Mouse (Mus musculus) intestine, embryonic 16.5 days (tissue): ENCODE measurements around the gene Zfp2. TPM values are rescaled to one million over a fixed set of nuclear protein-coding genes. Genes with fewer than 3 reads are reported as not detected.

Experiments
- ATAC-seq: fragments of 200-750 bp; cut with Nextera tagmentation; 2 replicates; pipeline ENCODE4 v1.8.0; 2017; ENCODE audit warnings: moderate TSS enrichment, moderate library complexity
- H3K27ac ChIP-seq: fragments of 300-500 bp; sonication (generic); 2 replicates; pipeline ENCODE4 v1.5.1; 2014; ENCODE audit warnings: mild to moderate bottlenecking, low read length
- H3K27me3 ChIP-seq: fragments of 300-500 bp; sonication (generic); replicated peaks from 2 replicates; pipeline ENCODE4 v1.6.1; 2014; ENCODE audit warnings: low read length, control low read depth, mixed read lengths; ENCODE audit not compliant: control insufficient read depth, insufficient read depth
- H3K36me3 ChIP-seq: fragments of 300-500 bp; sonication (generic); 2 replicates; pipeline ENCODE4 v1.6.1; 2014; ENCODE audit warnings: low read length, control low read depth; ENCODE audit not compliant: control insufficient read depth, insufficient read depth
- H3K4me1 ChIP-seq: fragments of 300-500 bp; sonication (generic); 2 replicates; pipeline ENCODE4 v1.6.1; 2014; ENCODE audit warnings: low read length, control low read depth, mixed read lengths; ENCODE audit not compliant: control insufficient read depth, insufficient read depth
- H3K4me2 ChIP-seq: fragments of 300-500 bp; sonication (generic); 2 replicates; pipeline ENCODE4 v1.6.1; 2014; ENCODE audit warnings: low read depth, low read length, control low read depth
- H3K4me3 ChIP-seq: fragments of 300-500 bp; sonication (generic); 2 replicates; pipeline ENCODE4 v1.5.1; 2014; ENCODE audit warnings: mild to moderate bottlenecking, low read length
- H3K9ac ChIP-seq: fragments of 300-500 bp; sonication (generic); 2 replicates; pipeline ENCODE4 v1.6.1; 2014; ENCODE audit warnings: low read depth, low read length
- H3K9me3 ChIP-seq: fragments of 300-500 bp; sonication (generic); 2 replicates; pipeline ENCODE4 v1.6.1; 2016; ENCODE audit warnings: low read length, control low read depth; ENCODE audit not compliant: control insufficient read depth
- WGBS: fragments of 180-500 bp; shearing (Covaris S2); extraction: QIAGEN DNeasy Blood & Tissue Kit; methylation state at CpG from one replicate; pipeline ENCODE4 v1.1.7; 2014; 5-methylcytosine and 5-hydroxymethylcytosine counted together
- polyA plus RNA-seq: library from polyadenylated mRNA; unstranded; fragments of >200 nt; fragmentation: Nextera tagmentation; extraction: Ambion mirVana; gene quantifications from 2 replicates; pipeline ENCODE4 v1.2.1, GENCODE M21; 2015

Gene Zfp2
- polyA plus RNA-seq, 1 experiment from 2014 or later = 8.1 TPM

DNA sequence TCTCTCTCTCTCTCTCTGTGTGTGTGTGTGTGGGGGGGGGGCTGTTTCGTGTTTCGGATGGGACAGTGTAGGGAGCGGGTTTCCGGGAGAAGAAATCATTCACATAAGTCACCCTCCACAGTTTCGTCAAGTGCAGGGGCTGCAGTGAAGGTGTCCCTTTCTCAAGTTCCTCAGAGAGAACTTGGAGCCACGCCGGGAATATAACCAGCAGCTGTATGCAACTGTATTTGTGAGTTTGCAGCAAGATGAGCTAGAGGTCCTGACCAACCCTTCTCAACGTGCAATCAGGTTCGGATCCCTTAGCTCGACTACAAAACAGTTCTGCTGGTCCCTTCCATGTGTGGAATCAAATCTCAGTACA is 29.1 kb downstream of the Zfp2 start:
- Histone ChIP-seq H3K4me3 (peak overlapping the region; percentile 50), H3K36me3 (peaks cover 2% of the 10 kb centered on the region; the same call in 1 of the 2 replicates), H3K4me1 (peaks cover 10% of the 10 kb centered on the region), H3K4me2 (peak overlapping the region; percentile 72), H3K9me3 (no peaks in the 10 kb centered on the region), H3K9ac (peak overlapping the region; percentile 67), H3K27me3 (no peaks in the 10 kb centered on the region), H3K27ac (peak overlapping the region; percentile 58)
- WGBS = 10% methylated on average over 10 of the region's 10 CpGs
- peak; percentile 58 for ATAC-seq

DNA sequence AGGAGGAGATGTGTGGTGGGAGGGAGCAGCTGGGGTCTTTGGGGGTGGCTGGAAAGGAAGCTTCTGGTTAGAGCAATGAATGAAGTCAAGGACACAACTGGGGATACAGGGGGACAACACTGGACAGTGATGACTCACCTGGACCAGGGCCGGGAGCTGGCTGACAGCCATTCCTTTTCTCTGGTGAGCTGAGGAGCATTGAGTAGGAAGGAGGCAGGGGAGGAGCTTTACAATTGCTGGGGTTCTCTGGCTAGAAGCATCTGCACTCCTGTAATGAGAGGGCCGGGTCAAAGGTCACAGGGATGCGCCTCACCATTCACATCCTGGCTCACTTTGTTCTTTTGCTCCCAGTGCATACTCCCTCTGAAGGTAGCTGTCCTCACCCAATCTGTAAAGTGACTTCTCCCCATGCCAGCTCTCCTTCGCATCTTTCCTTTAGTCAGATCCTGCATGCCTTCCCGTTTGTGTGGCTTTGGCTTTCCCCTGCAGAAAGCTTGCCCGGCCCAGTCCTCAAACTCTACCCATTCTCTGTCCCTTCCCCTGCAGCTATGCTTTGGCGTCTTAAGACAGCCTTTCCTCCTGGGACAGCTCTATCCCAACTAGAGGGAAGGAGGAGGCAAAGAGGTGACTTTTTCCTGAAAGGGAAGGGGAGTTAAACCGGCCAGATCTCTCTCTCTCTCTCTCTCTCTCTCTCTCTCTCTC is 29.6 kb downstream of the Zfp2 start:
- H3K27ac ChIP-seq = no peak overlapping the region
- H3K9me3 ChIP-seq = no peaks in the 10 kb centered on the region
- 42% methylated on average over 8 of the region's 8 CpGs for WGBS
- peak overlapping the region; percentile 67 for H3K9ac ChIP-seq
- peaks cover 2% of the 10 kb centered on the region; the same call in 1 of the 2 replicates for H3K36me3 ChIP-seq
- peak overlapping the region; percentile 72 for H3K4me2 ChIP-seq
- ATAC-seq = no peak
- no peaks in the 10 kb centered on the region for H3K27me3 ChIP-seq
- H3K4me1 ChIP-seq = peaks cover 10% of the 10 kb centered on the region
- H3K4me3 ChIP-seq = peak overlapping the region; percentile 50

DNA sequence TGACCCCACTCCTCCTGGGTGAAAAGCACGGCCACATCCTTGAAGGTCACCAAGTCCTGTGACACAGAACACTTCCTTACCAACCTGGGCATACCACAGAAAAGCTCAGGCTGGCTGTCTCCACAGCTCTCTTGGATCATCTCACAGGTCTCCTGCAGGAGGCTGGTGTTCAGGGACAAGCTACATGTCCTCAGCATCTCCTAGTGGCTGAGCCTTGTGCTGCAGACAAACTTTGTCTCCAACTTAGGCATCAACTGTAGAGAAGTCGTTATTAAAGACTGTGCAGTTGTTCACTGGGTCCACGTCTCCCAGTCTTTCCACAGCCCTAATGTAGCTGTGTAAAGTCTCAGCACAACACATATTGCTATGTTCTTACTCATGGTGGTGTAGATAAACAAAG is 32.2 kb downstream of the Zfp2 start:
- no peaks in the 10 kb centered on the region for H3K27me3 ChIP-seq
- peaks cover 10% of the 10 kb centered on the region for H3K4me1 ChIP-seq
- H3K4me2 ChIP-seq = no peak overlapping the region
- H3K9ac ChIP-seq = no peak overlapping the region
- no peak overlapping the region for H3K4me3 ChIP-seq
- no peak overlapping the region for H3K27ac ChIP-seq
- H3K9me3 ChIP-seq = no peaks in the 10 kb centered on the region
- H3K36me3 ChIP-seq = peaks cover 4% of the 10 kb centered on the region; the same call in 1 of the 2 replicates
- no peak for ATAC-seq
- 79% methylated on average over 3 of the region's 3 CpGs for WGBS

DNA sequence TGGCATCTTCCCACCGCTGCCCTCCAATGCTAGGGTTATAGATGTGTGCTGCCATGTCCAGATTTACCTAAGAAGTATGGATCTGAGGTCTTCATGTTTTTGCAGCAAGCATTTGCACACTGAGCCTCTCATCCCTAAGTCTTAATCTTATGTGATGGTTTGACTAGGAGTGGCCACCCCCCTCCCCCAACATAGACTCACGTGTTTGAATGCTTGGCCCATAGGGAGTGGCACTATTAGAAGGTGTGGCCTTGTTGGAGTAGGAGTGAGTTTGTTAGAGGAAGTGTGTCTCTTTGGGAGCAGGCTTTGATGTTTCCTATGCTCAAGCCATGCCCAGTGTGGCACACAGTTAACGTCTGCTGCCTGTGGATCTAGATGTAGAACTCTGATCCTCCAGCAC is 37.3 kb downstream of the Zfp2 start:
- H3K9ac ChIP-seq = no peak overlapping the region
- no peaks in the 10 kb centered on the region for H3K4me1 ChIP-seq
- peaks cover 16% of the 10 kb centered on the region for H3K36me3 ChIP-seq
- 85% methylated on average over 3 of the region's 3 CpGs for WGBS
- no peak overlapping the region for H3K4me2 ChIP-seq
- H3K27ac ChIP-seq = no peak overlapping the region
- peaks cover 3% of the 10 kb centered on the region for H3K9me3 ChIP-seq
- ATAC-seq = no peak
- H3K4me3 ChIP-seq = no peak overlapping the region
- H3K27me3 ChIP-seq = no peaks in the 10 kb centered on the region

DNA sequence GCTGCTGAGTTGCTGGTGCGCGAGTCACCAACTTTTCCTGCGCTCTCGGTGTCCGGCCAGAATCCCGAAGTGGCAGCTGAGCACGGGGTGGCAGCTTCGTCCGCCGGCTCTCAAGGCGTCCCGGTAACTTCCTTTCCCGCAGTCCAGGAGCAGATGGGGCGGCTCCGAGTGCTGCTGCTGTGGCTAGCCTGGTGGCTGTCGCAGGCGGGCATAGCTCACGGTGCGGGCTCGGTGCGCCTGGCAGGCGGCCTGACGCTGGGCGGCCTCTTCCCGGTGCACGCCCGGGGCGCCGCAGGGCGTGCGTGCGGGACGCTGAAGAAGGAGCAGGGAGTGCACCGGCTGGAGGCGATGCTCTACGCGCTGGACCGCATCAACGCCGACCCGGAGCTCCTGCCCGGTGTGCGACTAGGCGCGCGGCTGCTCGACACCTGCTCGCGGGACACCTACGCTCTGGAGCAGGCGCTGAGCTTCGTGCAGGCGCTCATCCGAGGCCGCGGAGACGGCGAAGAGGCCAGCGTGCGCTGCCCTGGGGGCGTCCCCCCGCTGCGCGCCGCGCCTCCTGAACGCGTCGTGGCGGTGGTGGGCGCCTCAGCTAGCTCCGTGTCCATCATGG is 64.9 kb downstream of the Zfp2 start:
- H3K9ac ChIP-seq = peak overlapping the region; percentile 11; the same call in 1 of the 2 replicates
- peak; percentile 46; the same call in 1 of the 2 replicates for ATAC-seq

DNA sequence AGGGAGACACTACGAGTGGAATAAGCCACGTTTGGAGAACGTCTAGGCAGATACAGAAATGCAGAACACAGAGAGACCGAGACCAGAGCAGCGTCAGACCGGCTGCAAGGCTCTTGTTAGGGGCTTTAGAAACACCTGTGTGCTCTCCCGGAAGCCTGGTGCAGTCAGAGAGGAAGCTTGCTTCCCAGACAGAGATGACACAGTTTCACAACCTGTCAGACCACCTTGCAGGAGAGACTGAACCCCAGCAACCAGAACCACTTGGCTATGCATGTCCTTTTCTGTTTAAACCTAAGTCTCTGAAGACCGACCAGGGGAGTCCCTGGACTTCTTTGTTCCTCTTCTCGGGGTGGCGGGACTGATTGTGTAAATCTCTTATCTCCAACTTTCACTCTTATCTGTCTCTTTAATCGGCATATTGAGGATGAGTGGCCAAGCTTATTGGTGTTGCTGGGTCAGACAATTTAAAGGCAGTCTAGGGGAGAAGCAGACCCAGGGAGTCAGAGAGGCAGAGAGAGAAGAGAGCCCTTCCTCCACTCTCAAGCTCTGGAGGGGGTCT is 65.7 kb downstream of the Zfp2 start, which contains the start of gene Grm6:
Gene Grm6, plus strand, starts transcription at position 509 of the 559 bp plus-strand sequence.
- H3K27me3 ChIP-seq = peaks cover 55% of the 10 kb centered on the region
- peak within 1 kb of the TSS; percentile 11; the same call in 1 of the 2 replicates for H3K9ac ChIP-seq
- H3K4me3 ChIP-seq = peak within 1 kb of the TSS; percentile 48
- WGBS = 2% methylated on average over 11 of the region's 11 CpGs
- H3K4me2 ChIP-seq = peak within 1 kb of the TSS; percentile 85
- H3K9me3 ChIP-seq = no peaks in the 10 kb centered on the region; the same call in 1 of the 2 replicates
- peaks cover 10% of the 10 kb centered on the region for H3K4me1 ChIP-seq
- H3K36me3 ChIP-seq = no peaks in the 10 kb centered on the region
- H3K27ac ChIP-seq = no peak within 1 kb of the TSS
- no peak for ATAC-seq

More for the DNA sequence above, 64.9 kb downstream of the Zfp2 start:
- H3K27me3 ChIP-seq = peaks cover 55% of the 10 kb centered on the region
- no peaks in the 10 kb centered on the region; the same call in 1 of the 2 replicates for H3K9me3 ChIP-seq
- H3K4me2 ChIP-seq = peak overlapping the region; percentile 85
- H3K27ac ChIP-seq = no peak overlapping the region
- H3K36me3 ChIP-seq = no peaks in the 10 kb centered on the region
- peak overlapping the region; percentile 48 for H3K4me3 ChIP-seq
- peaks cover 10% of the 10 kb centered on the region for H3K4me1 ChIP-seq
- WGBS = under 1% methylated on average over 70 of the region's 72 CpGs

DNA sequence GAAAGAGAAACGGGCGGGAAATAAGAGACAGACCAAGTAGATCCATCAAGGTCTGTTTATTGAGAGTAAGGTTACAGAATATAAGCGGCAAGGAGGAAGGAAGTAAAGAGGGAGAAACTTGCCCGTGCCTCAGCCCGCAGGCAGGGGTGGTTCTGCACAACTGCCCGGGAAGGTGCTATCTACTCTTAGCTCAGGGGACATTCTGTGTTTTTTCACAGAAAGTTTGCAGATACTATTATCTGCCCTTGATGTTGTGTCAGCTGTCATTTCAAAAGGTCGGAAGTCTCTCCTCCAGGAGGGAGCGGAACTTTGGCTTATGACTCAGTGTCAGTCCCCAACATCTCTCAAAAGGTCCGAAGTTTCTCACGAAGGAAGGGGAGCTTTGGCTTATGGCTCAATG is 66.7 kb downstream of the Zfp2 start:
- 2% methylated on average over 10 of the region's 10 CpGs for WGBS
- no peak for ATAC-seq
- no peak overlapping the region for H3K27ac ChIP-seq
- H3K4me1 ChIP-seq = peaks cover 10% of the 10 kb centered on the region
- no peaks in the 10 kb centered on the region for H3K36me3 ChIP-seq
- H3K4me3 ChIP-seq = no peak overlapping the region
- peaks cover 55% of the 10 kb centered on the region for H3K27me3 ChIP-seq
- no peaks in the 10 kb centered on the region; the same call in 1 of the 2 replicates for H3K9me3 ChIP-seq
- H3K9ac ChIP-seq = no peak overlapping the region
- no peak overlapping the region for H3K4me2 ChIP-seq

Other genes starting within 250 kb of the Zfp2 start
- 11.1 and 11.6 TPM in 2 replicates for gene Zfp354c, start 88.4 kb downstream of the Zfp2 start, polyA plus RNA-seq
- gene Zfp879, start 74.6 kb downstream of the Zfp2 start, polyA plus RNA-seq = 0.43 and 0.45 TPM in 2 replicates
- gene Grm6, start 65.5 kb downstream of the Zfp2 start, polyA plus RNA-seq = not detected in 2 replicates
- 3.0 and 4.9 TPM in 2 replicates for gene Zfp454, start 28.5 kb downstream of the Zfp2 start, polyA plus RNA-seq
- 0.68 and 1.0 TPM in 2 replicates for gene Zfp354b, start 15.5 kb upstream of the Zfp2 start, polyA plus RNA-seq
- gene 4933414I15Rik, start 27.6 kb upstream of the Zfp2 start, polyA plus RNA-seq = not detected in 2 replicates
- gene Prop1, start 37.6 kb upstream of the Zfp2 start, polyA plus RNA-seq = not detected in 2 replicates
- not detected in 2 replicates for gene Olfr1378, start 50.4 kb upstream of the Zfp2 start, polyA plus RNA-seq
- gene Olfr1377, start 65.8 kb upstream of the Zfp2 start, polyA plus RNA-seq = not detected in 2 replicates
- not detected in 2 replicates for gene Olfr51, start 87.4 kb upstream of the Zfp2 start, polyA plus RNA-seq
- gene Olfr54, start 98.1 kb upstream of the Zfp2 start, polyA plus RNA-seq = not detected in 2 replicates
- not detected in 2 replicates for gene Olfr1375, start 131.9 kb upstream of the Zfp2 start, polyA plus RNA-seq
- 5.4 and 6.2 TPM in 2 replicates for gene Zfp354a, start 143.1 kb upstream of the Zfp2 start, polyA plus RNA-seq